ENCODE assay signal across 18 mouse cellular contexts in genomic region chr6:82875509-82875935, GRCm38 (mm10).
A peak's percentile ranks its signal among the peaks of the same experiment; 100 is the strongest.
DNase-seq lines count a peak whose midpoint lies in the region; ATAC-seq lines count a peak whose summit lies in the region.
"Had no signal": no experiment of that assay in that cellular context is flagged by ENCODE, and none has a peak within 500 bp of the region (broad histone marks: within the 10 kb centered on the region; RNA-seq: fewer than 3 reads in every experiment).

No protein-coding gene starts in this region.

- no peaks in the 10 kb centered on the region for H3K36me3 ChIP-seq in intestine, embryonic 16.5 days (ENCODE audit: control insufficient read depth, insufficient read depth, low read length)
- H3K36me3 ChIP-seq: forebrain, embryonic 12.5 days; G1E; hindbrain, embryonic 13.5 days had no signal

- H3K4me1 ChIP-seq in intestine, embryonic 16.5 days (ENCODE audit: control insufficient read depth, insufficient read depth, low read length): peaks cover 4% of the 10 kb centered on the region; the same call in 1 of the 2 replicates
- H3K4me1 ChIP-seq: forebrain, embryonic 12.5 days; hindbrain, embryonic 13.5 days had no signal

- intact Hi-C loops in heart, postnatal 14 days (cut with DNase I): no loop called here

- H3K27ac ChIP-seq in intestine, embryonic 16.5 days (ENCODE audit: low read length): no peak overlapping the region
- H3K27ac ChIP-seq: forebrain, embryonic 12.5 days; hindbrain, embryonic 13.5 days had no signal

- H3K9ac ChIP-seq in intestine, embryonic 16.5 days (ENCODE audit: low read depth, low read length): no peak overlapping the region
- H3K9ac ChIP-seq: forebrain, embryonic 12.5 days; hindbrain, embryonic 13.5 days had no signal

- peak; percentile 67 for ATAC-seq in intestine, embryonic 16.5 days
- ATAC-seq: activated CD4-positive, CD25-positive, alpha-beta regulatory T cell, adult 4 months had no signal

- no peak overlapping the region for H3K4me2 ChIP-seq in intestine, embryonic 16.5 days (ENCODE audit: low read depth, low read length)
- H3K4me2 ChIP-seq: forebrain, embryonic 12.5 days; hindbrain, embryonic 13.5 days; midbrain, embryonic 11.5 days had no signal

- no peaks in the 10 kb centered on the region for H3K27me3 ChIP-seq in intestine, embryonic 16.5 days (replicated peaks; ENCODE audit: control insufficient read depth, insufficient read depth, low read length)
- H3K27me3 ChIP-seq: forebrain, embryonic 12.5 days; hindbrain, embryonic 13.5 days had no signal

- peak; percentile 56 for DNase-seq in ZHBTc4 (ENCODE audit: low read depth, low spot score)
- DNase-seq in retina, postnatal 1 day: peak; percentile 81
- DNase-seq in thymus, postnatal 10 days (ENCODE audit: low spot score in 2 of 2): peak; percentile 51 to 56
- no peak for DNase-seq in adrenal gland, postnatal 10 days
- DNase-seq in cerebellum, adult 18-20 months: no peak
- no peak for DNase-seq in heart, postnatal 14 days
- DNase-seq: cerebellum, adult 11 months; heart, adult 11 months; kidney, adult 2 months; kidney, postnatal 4 days; left cerebral cortex, postnatal 4 days; lung, postnatal 4 days had no signal

- no peaks in the 10 kb centered on the region for H3K9me3 ChIP-seq in intestine, embryonic 16.5 days (ENCODE audit: control insufficient read depth, low read length)
- H3K9me3 ChIP-seq: forebrain, embryonic 12.5 days; G1E; hindbrain, embryonic 13.5 days had no signal

- no peak overlapping the region for H3K4me3 ChIP-seq in intestine, embryonic 16.5 days (ENCODE audit: low read length)
- H3K4me3 ChIP-seq: forebrain, embryonic 12.5 days; hindbrain, embryonic 13.5 days had no signal

- 38% methylated on average over 6 of the region's 6 CpGs for WGBS in intestine, embryonic 16.5 days

Comparison
In these comparisons a context has a peak if more than half of its experiments do, and no peak if none do; other contexts are left out.
1. DNase-seq: peak in ZHBTc4 (single experiment), retina, postnatal 1 day (single experiment) and thymus, postnatal 10 days (2 of 2); none in adrenal gland, postnatal 10 days (single experiment), cerebellum, adult 18-20 months (0 of 2) and heart, postnatal 14 days (0 of 2).